Mouse (Mus musculus) kidney, embryonic 15.5 days (tissue): ENCODE data around the gene Scrt2. TPM values are rescaled to one million over a fixed set of nuclear protein-coding genes. Genes with fewer than 3 reads are reported as not detected.
"Not testable (repeated sequence)": the region's sequence is repeated elsewhere in the genome, so short reads cannot be mapped to it uniquely, and the experiment has no call there.

ENCODE experiments used
- ATAC-seq: fragments of 200-750 bp; cut with Nextera tagmentation; replicated peaks from 2 replicates; pipeline ENCODE4 v1.8.0; 2017; ENCODE audit warnings: moderate TSS enrichment; ENCODE audit not compliant: low FRiP score
- H3K27ac ChIP-seq: fragments of 300-500 bp; sonication (generic); 2 replicates; pipeline ENCODE4 v1.5.1; 2015; ENCODE audit warnings: mild to moderate bottlenecking, inconsistent platforms
- H3K27me3 ChIP-seq: fragments of 300-500 bp; sonication (generic); 2 replicates; pipeline ENCODE4 v1.6.1; 2015; ENCODE audit warnings: inconsistent platforms
- H3K36me3 ChIP-seq: fragments of 300-500 bp; sonication (generic); 2 replicates; pipeline ENCODE4 v1.6.1; 2015; ENCODE audit warnings: inconsistent platforms
- H3K4me1 ChIP-seq: fragments of 300-500 bp; sonication (generic); 2 replicates; pipeline ENCODE4 v1.6.1; 2015; ENCODE audit warnings: inconsistent platforms
- H3K4me2 ChIP-seq: fragments of 300-500 bp; sonication (generic); 2 replicates; pipeline ENCODE4 v1.6.1; 2015; ENCODE audit warnings: moderate library complexity, mild to moderate bottlenecking, inconsistent platforms
- H3K4me3 ChIP-seq: fragments of 300-500 bp; sonication (generic); replicated peaks from 2 replicates; pipeline ENCODE4 v1.5.1; 2015; ENCODE audit warnings: mild to moderate bottlenecking, inconsistent platforms
- H3K9ac ChIP-seq: fragments of 300-500 bp; sonication (generic); 2 replicates; pipeline ENCODE4 v1.6.1; 2015; ENCODE audit warnings: mild to moderate bottlenecking, inconsistent platforms
- H3K9me3 ChIP-seq: fragments of 300-500 bp; sonication (generic); replicated peaks from 2 replicates; pipeline ENCODE4 v1.6.1; 2016; ENCODE audit warnings: inconsistent platforms
- WGBS: fragments of 180-500 bp; shearing (Covaris S2); methylation state at CpG from one replicate; pipeline ENCODE4 v1.1.7; 2015; ENCODE audit warnings: mixed read lengths; 5-methylcytosine and 5-hydroxymethylcytosine counted together
- polyA plus RNA-seq: library from polyadenylated mRNA; unstranded; fragments of >200 nt; fragmentation: Nextera tagmentation; extraction: Ambion mirVana; gene quantifications from 2 replicates; pipeline ENCODE4 v1.2.1, GENCODE M21; 2015

Scrt2 gene
- polyA plus RNA-seq, 1 experiment from 2014 or later, result 0.04 TPM

DNA sequence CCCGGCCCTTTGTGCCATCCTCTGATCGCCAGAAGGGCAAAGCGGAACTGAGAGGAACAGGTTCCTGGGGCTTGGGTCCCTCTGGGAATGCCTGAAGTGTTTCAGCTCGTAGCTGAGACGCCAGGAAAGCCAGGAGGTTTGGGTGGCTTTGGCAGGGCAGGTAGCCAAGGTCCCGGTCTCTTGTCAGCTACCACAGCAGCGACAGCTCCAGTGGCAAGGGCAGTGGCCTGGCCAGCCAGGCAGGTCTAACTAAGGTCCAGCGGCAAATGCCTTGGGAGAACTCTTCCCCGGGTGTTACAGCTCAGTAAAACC, 24.1 kb upstream of the Scrt2 start:
- H3K9me3 ChIP-seq, result no peaks in the 10 kb centered on the region
- H3K9ac ChIP-seq, result no peak overlapping the region
- H3K36me3 ChIP-seq, result no peaks in the 10 kb centered on the region
- H3K27me3 ChIP-seq, result peaks cover 49% of the 10 kb centered on the region
- no peak for ATAC-seq
- 0 out of 2 replicates have a peak, but pooled peaks cover 2% of the 10 kb centered on the region for H3K4me1 ChIP-seq
- 73% methylated on average over 9 of the region's 9 CpGs for WGBS
- no peak overlapping the region for H3K27ac ChIP-seq
- H3K4me2 ChIP-seq, result no peak overlapping the region
- H3K4me3 ChIP-seq, result no peak overlapping the region

DNA sequence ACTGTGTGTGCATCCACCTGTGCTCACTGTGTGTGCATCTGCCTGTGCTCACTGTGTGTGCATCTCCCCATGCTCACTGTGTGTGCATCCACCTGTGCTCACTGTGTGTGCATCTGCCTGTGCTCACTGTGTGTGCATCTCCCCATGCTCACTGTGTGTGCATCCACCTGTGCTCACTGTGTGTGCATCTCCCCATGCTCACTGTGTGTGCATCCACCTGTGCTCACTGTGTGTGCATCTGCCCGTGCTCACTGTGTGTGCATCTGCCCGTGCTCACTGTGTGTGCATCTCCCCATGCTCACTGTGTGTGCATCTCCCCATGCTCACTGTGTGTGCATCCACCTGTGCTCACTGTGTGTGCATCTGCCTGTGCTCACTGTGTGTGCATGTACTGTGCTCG, 18.5 kb upstream of the Scrt2 start:
- H3K27me3 ChIP-seq, result peaks cover 13% of the 10 kb centered on the region
- not testable (repeated sequence) for H3K9ac ChIP-seq, H3K27ac ChIP-seq, H3K4me3 ChIP-seq, H3K4me1 ChIP-seq, ATAC-seq, H3K9me3 ChIP-seq, H3K4me2 ChIP-seq, H3K36me3 ChIP-seq
- WGBS, result 93% methylated on average over 3 of the region's 3 CpGs

DNA sequence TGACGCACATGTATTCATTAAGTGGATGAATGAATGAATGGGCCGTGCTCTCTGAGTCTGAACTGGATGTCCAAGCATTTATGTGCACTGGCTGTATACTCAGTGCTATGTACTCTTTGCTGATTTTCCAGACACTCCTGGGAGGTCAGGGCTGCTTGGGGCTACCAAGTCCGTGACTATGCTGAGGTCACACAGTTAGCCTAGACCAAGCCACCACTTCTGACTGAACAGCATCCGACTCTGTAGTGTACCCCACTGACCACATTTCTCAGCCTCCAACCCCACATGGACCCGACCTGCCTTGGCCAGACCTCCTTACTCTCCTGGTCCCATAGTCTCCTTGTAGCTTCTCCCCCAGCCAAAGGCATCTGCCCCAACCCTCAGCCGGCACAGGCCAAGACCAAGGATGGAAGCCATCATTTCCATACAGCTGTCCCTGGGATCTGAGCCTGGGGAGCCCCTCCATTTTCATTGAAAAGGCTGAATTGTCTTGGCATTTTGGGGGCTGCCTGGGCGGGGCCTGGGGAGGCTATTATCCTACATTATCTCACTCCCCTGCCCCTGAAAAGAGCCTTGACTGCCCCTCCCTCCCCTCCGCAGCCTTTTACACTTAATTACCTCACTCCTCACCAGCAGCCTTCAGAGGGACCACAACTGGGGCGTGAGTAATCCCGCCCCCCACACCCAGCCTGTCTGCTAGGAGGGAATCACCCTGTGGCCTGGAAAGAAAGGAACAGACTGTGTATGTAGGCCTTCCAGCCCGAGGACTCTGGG, 12.5 kb upstream of the Scrt2 start:
- Histone ChIP-seq H3K9ac (no peak overlapping the region), H3K9me3 (no peaks in the 10 kb centered on the region), H3K36me3 (no peaks in the 10 kb centered on the region), H3K27ac (no peak overlapping the region), H3K4me3 (no peak overlapping the region), H3K4me2 (no peak overlapping the region), H3K4me1 (no peaks in the 10 kb centered on the region), H3K27me3 (peaks cover 12% of the 10 kb centered on the region)
- WGBS, result 45% methylated on average over 11 of the region's 11 CpGs
- no peak for ATAC-seq

DNA sequence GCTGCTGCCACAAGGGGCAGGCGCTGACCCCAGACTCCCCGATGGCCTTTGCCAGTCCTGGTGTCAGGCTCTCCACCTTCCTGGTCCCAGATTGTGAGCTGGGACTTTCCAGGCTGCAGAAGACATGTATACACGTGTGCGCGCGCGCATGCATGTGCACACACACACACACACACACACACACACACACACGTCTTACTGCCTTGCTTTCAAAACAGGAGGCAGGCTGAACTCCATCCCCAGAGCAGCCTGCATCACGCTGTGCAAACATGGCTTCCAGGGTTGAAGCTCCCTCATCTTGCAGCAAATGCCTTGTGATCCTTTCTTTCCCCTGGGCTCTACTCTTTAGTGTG, 11.9 kb upstream of the Scrt2 start:
- no peak overlapping the region for H3K27ac ChIP-seq
- no peaks in the 10 kb centered on the region for H3K4me1 ChIP-seq
- no peak overlapping the region for H3K9ac ChIP-seq
- no peak overlapping the region for H3K4me2 ChIP-seq
- no peaks in the 10 kb centered on the region for H3K9me3 ChIP-seq
- ATAC-seq, result no peak
- H3K4me3 ChIP-seq, result no peak overlapping the region
- no peaks in the 10 kb centered on the region for H3K36me3 ChIP-seq
- 67% methylated on average over 9 of the region's 9 CpGs for WGBS
- peaks cover 17% of the 10 kb centered on the region for H3K27me3 ChIP-seq

DNA sequence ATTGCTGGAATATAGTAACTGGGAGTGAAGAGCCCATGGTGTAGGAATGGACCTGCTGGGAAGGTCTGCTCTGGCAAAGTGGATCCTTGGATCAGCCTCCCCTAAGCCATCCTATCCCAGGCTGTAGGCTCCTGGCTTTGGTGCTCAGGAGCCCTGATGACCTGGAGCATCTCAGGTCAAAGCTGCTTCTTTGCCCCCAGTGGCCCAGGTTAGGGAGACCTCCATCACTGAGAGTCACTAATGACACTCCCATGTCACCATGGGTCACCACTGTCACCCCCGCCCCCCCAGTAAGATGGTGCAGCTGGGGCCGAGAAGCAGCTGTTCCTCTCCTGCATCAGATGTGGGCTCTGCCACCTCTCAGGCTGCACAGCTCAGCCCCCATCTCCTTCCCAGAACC, 11.4 kb upstream of the Scrt2 start:
- H3K9ac ChIP-seq, result no peak overlapping the region
- peaks cover 22% of the 10 kb centered on the region for H3K27me3 ChIP-seq
- H3K4me2 ChIP-seq, result no peak overlapping the region
- 76% methylated on average over 2 of the region's 2 CpGs for WGBS
- no peak overlapping the region for H3K4me3 ChIP-seq
- ATAC-seq, result no peak
- no peaks in the 10 kb centered on the region for H3K4me1 ChIP-seq
- H3K36me3 ChIP-seq, result no peaks in the 10 kb centered on the region
- H3K27ac ChIP-seq, result no peak overlapping the region
- H3K9me3 ChIP-seq, result no peaks in the 10 kb centered on the region

DNA sequence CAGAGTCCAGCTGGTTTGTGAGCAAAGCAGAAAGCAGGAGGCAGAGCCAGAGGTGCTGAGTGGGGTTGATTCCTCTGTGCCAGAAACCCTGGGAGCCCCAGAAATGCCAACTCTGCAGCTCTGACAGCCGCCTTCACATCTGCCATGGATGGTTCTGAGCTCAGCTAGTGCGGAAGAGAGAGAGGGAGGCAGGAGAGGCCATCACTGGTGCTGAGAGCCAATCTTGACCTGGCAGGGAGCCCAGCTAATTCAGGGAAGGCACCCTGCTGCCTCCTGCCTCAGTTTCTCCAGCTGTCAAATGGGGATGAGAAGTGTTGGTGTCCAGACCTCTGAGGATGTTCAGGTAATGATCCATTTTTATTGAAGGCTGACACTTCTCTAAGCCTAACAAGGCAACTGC, 6.8 kb upstream of the Scrt2 start:
- Histone ChIP-seq H3K4me1 (no peaks in the 10 kb centered on the region), H3K27ac (no peak overlapping the region), H3K9me3 (no peaks in the 10 kb centered on the region), H3K4me3 (no peak overlapping the region), H3K27me3 (peaks cover 68% of the 10 kb centered on the region), H3K4me2 (no peak overlapping the region), H3K36me3 (no peaks in the 10 kb centered on the region), H3K9ac (no peak overlapping the region)
- WGBS, result 96% methylated on average over 2 of the region's 2 CpGs
- ATAC-seq, result no peak

DNA sequence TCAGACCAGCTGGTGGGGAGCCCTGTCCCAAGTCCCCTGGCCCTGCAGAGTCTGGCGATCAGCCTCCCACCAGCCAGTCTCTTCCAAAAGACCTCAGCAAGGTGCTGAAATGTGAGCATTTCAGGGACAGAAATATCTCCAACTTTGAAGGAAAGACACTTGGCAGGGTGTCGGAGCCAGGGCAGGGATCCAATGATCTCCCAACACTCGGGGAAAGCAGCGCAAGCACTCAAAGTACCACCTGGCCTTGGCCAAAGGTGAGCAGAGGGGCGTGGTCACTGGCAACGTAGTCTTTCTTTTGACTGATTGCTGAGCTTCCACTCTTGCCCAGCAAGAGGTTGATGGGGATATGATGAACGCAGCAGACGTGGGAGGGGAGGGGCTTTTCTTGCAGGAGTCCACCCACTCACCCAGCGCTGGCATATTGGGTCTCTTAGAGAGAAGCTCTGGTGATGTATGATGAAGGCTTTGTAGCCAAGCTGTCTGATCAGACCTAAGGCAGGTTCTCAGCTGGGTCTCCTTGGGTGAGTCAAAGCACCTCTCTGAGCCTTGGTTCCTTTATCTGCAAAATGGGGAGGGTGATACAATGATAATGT, 5.9 kb upstream of the Scrt2 start:
- H3K4me1 ChIP-seq, result peaks cover 1% of the 10 kb centered on the region
- H3K27ac ChIP-seq, result no peak overlapping the region
- ATAC-seq, result no peak
- no peaks in the 10 kb centered on the region for H3K9me3 ChIP-seq
- H3K4me2 ChIP-seq, result no peak overlapping the region
- no peak overlapping the region for H3K9ac ChIP-seq
- H3K4me3 ChIP-seq, result no peak overlapping the region
- no peaks in the 10 kb centered on the region for H3K36me3 ChIP-seq
- peaks cover 77% of the 10 kb centered on the region for H3K27me3 ChIP-seq
- 41% methylated on average over 9 of the region's 9 CpGs for WGBS

DNA sequence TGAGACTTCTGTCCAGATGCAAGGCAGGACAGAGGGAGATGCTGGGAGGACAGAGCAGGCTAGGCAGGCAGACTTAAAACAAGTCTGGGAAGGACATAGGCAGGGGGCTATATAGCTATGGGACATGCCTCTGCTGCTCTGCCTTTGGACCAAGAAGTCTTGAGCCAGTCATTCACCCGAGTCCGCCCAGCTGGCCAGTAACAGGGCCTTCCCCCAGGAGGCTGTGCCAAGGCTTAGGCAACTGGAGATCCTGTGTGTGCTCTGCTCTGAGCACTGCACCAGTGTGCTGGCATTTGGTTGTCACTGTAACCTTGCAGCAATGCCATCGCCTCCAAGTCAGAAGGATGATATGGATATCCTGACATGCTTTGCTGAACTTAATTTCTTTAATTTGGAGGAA, 4.0 kb upstream of the Scrt2 start:
- Histone ChIP-seq H3K4me3 (no peak overlapping the region), H3K27me3 (peaks cover 85% of the 10 kb centered on the region), H3K36me3 (no peaks in the 10 kb centered on the region), H3K9me3 (no peaks in the 10 kb centered on the region), H3K9ac (no peak overlapping the region), H3K4me1 (peaks cover 16% of the 10 kb centered on the region), H3K4me2 (no peak overlapping the region), H3K27ac (no peak overlapping the region)
- no peak for ATAC-seq
- WGBS, result 69% methylated on average over 3 of the region's 3 CpGs

DNA sequence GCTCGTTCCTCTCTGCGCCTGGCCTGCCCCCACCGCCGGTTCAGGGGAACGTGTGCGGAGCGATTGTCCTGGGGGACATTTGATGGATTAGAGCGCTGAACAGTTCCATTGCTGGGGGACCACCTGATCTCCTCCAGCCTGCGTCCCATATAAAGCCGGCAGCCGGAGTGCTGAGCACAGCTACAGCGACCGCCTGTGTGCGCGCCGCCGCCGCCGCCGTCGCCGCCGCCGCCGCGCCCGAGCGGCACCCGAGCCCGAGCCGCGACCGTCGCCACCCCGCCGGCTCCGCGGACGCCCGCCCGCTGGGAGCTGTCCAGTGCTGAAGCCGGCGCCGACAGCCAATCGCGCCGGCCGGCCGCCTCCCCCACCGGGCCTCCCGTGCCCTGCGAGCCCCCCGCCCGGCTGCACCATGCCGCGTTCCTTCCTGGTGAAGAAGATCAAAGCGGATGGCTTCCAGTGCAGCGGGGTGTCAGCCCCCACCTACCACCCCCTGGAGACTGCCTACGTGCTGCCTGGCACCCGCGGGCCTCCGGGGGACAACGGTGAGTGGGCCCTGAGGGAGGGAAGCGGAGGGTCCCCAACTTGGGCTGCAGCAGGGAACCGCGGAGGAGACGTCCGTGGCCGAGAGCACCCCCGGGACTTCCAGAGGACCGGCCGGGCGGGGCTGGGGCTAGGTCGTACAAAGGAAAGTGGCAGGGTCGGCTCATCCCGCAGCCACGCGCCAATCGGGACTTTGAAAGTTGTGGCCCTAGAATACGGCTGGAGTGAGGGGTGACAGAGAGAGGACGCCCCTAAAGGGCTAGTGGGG, 516 bp downstream of the Scrt2 start:
- no peak overlapping the region for H3K27ac ChIP-seq
- peaks cover 88% of the 10 kb centered on the region for H3K27me3 ChIP-seq
- under 1% methylated on average over 81 of the region's 81 CpGs for WGBS

DNA sequence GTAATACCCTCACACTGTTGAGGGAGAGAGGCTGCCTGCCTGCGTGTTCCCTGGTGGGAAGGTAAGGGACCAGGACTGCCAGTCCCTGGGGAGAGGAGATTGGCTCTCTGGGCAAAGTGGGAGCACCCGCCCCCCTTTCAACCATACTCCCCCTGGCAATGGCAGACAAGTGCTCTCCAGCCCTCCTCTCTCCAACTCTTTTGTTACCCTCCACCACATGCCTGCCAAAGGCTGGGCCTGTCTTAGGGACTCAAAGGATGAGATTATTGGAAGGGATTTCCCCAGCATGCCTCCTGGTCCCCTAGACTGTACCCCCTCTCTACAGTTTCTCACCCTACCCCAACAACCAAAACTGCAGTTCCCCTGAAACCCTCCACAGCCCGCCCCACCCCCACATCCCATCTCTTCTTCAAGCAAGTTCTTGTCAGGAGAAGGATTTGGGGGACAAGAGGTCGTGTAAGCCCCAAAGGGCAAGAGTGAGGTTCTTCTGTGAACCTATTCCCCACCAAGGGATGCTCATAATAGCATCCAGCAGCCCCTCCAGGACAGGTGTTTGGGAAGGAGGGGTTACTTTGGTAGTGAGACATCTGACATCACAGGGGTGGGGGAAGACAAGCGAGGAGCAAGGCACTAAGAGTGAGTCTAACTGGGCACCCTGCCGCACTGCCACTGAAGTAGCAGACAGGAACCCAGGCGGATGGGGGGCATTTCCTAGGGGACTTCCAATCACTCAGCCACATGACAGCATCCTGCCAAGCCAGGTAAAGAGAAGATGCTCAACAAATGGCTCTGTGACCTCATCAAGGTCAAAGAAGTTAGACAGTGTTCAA, 1.3 kb downstream of the Scrt2 start:
- Histone ChIP-seq H3K27me3 (peaks cover 82% of the 10 kb centered on the region), H3K9me3 (no peaks in the 10 kb centered on the region), H3K4me2 (peak overlapping the region; percentile 74), H3K9ac (no peak overlapping the region), H3K4me1 (peaks cover 16% of the 10 kb centered on the region), H3K4me3 (peak overlapping the region; percentile 40), H3K27ac (no peak overlapping the region), H3K36me3 (no peaks in the 10 kb centered on the region)
- ATAC-seq, result peak; percentile 44
- 23% methylated on average over 7 of the region's 7 CpGs for WGBS

More for the DNA sequence above, 516 bp downstream of the Scrt2 start:
- ATAC-seq, result peak; percentile 92
- Histone ChIP-seq H3K4me3 (peak overlapping the region; percentile 40), H3K36me3 (no peaks in the 10 kb centered on the region), H3K4me1 (peaks cover 16% of the 10 kb centered on the region), H3K9ac (no peak overlapping the region), H3K4me2 (peak overlapping the region; percentile 74), H3K9me3 (no peaks in the 10 kb centered on the region)

DNA sequence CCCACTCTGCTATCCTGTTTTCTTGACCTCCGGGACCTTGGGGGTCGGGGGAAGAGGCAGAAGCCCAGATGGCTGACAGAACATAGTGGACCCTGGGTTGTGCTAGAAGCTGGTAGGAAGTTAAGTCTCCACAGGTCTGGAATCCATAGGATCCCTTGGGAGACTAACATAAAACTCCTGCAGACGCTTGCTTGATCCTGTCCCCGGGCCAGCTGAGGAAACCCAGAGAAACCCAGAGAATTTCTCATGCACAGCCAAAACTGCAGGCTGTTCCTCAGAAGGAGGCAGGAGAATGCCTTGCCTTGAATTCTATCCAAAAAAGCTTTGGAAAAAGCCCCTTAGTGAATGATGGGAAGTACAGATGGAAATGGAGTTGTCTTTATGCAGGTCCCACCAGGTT, 2.1 kb downstream of the Scrt2 start:
- H3K9ac ChIP-seq, result no peak overlapping the region
- ATAC-seq, result no peak
- H3K36me3 ChIP-seq, result no peaks in the 10 kb centered on the region
- 60% methylated on average over 4 of the region's 4 CpGs for WGBS
- no peak overlapping the region for H3K4me2 ChIP-seq
- H3K4me3 ChIP-seq, result no peak overlapping the region
- H3K9me3 ChIP-seq, result no peaks in the 10 kb centered on the region
- no peak overlapping the region for H3K27ac ChIP-seq
- H3K27me3 ChIP-seq, result peaks cover 78% of the 10 kb centered on the region
- H3K4me1 ChIP-seq, result peaks cover 16% of the 10 kb centered on the region

DNA sequence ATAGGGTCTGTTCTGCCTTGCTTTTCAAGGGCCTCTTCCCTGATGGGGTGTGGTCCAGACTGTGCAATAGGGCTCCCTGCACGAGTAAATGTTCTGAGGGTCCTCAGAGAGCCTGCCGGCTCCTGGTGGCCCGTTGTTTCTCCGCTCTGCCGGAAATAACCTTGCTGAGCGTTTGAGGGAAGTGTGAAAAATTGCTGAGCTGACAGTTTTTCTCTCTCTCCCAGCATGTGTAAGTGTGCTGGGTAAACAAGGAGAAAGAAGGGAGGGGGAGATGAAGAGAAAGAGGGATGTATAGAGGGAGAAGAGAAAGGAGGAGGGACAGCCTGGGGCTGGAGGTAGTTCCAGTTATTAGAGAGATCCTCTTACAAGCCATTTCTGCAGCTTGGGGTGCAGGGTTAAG, 3.0 kb downstream of the Scrt2 start:
- no peak overlapping the region for H3K4me3 ChIP-seq
- no peak overlapping the region for H3K27ac ChIP-seq
- peaks cover 78% of the 10 kb centered on the region for H3K27me3 ChIP-seq
- no peak overlapping the region for H3K9ac ChIP-seq
- 49% methylated on average over 6 of the region's 6 CpGs for WGBS
- no peak for ATAC-seq
- no peaks in the 10 kb centered on the region for H3K36me3 ChIP-seq
- H3K4me1 ChIP-seq, result peaks cover 16% of the 10 kb centered on the region
- H3K4me2 ChIP-seq, result no peak overlapping the region
- H3K9me3 ChIP-seq, result no peaks in the 10 kb centered on the region
